Mouse (Mus musculus): ENCODE measurements around the gene Peg3.

- TF ChIP-seq CTCF (IDR thresholded peaks at IDR 0.05; ENCODE audit: low read depth, low read length) (no peak), GATA1 (IDR thresholded peaks at IDR 0.05; ENCODE audit: borderline replicate concordance, low read length) (no peak), GATA2 (IDR thresholded peaks at IDR 0.05; ENCODE audit: borderline replicate concordance, low read depth, low read length) (no peak), TAL1 (conservative IDR thresholded peaks at IDR 0.05; ENCODE audit: low read depth, low read length) (no peak), POLR2AphosphoS5 (IDR thresholded peaks at IDR 0.05; ENCODE audit: insufficient replicate concordance, low read depth, low read length) (no peak)
These were observed 31.0 kb downstream of the Peg3 start for GRCm38 (mm10) chr7:6699230-6699629.

Measured in G1E (cell line).